Comparison of ENCODE assay signal across 8 mouse cellular contexts in the genomic region with DNA sequence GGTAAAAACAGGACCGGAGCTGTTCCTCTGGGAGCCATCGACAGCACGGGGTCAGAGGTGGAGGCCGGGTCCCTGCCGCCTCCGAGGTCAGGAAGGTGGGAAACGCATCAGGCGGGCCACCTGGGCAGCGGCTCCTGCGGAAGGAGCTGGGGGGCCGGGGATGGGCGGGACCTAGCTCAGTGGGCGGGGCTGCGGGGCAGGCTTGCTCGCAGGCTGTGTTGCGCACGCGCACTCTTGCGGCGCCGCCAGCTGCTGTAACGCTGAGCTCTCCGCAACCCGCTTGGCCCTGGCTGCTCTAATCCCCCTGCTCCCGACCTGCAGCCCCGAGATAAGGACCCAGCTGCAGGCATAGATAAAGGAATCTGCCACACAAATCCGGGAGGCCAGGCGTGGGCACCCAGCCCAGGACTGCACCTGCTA. TPM values are rescaled to one million over a fixed set of nuclear protein-coding genes. Genes with fewer than 3 reads are reported as not detected.
DNase-seq lines count a peak whose midpoint lies in the region; ATAC-seq and TF ChIP-seq lines count a peak whose summit lies in the region.

No protein-coding gene starts in this region.

- H3K9me3 ChIP-seq in E14TG2a.4 (ENCODE audit: low read length), result no peaks in the 10 kb centered on the region
- no peaks in the 10 kb centered on the region for H3K9me3 ChIP-seq in forebrain, embryonic 11.5 days (ENCODE audit: control insufficient read depth, low read length)
- no peaks in the 10 kb centered on the region for H3K9me3 ChIP-seq in heart, postnatal 0 days (replicated peaks; ENCODE audit: control insufficient read depth, low read length)
- H3K9me3 ChIP-seq in neural tube, embryonic 15.5 days (replicated peaks), result no peaks in the 10 kb centered on the region

- peaks cover 13% of the 10 kb centered on the region for H3K36me3 ChIP-seq in E14TG2a.4 (ENCODE audit: insufficient read depth, low read length)
- no peaks in the 10 kb centered on the region for H3K36me3 ChIP-seq in forebrain, embryonic 11.5 days (ENCODE audit: control insufficient read depth, insufficient read depth, low read length)
- peaks cover 5% of the 10 kb centered on the region for H3K36me3 ChIP-seq in heart, postnatal 0 days (replicated peaks; ENCODE audit: control insufficient read depth, insufficient read depth, low read length)
- peaks cover 6% of the 10 kb centered on the region for H3K36me3 ChIP-seq in neural tube, embryonic 15.5 days

- ATAC-seq in forebrain, embryonic 11.5 days (replicated peaks; ENCODE audit: low FRiP score), result peak; percentile 40
- ATAC-seq in heart, postnatal 0 days (ENCODE audit: insufficient read depth, low read depth), result peak; percentile 25
- ATAC-seq in neural tube, embryonic 15.5 days (ENCODE audit: low FRiP score), result peak; percentile 46

- H3K4me1 ChIP-seq in E14TG2a.4 (replicated peaks; ENCODE audit: low read depth, low read length), result peaks cover 57% of the 10 kb centered on the region
- H3K4me1 ChIP-seq in forebrain, embryonic 11.5 days (replicated peaks; ENCODE audit: control insufficient read depth, insufficient read depth, low read length), result peaks cover 18% of the 10 kb centered on the region
- peaks cover 34% of the 10 kb centered on the region for H3K4me1 ChIP-seq in heart, postnatal 0 days (ENCODE audit: control insufficient read depth, insufficient read depth)
- peaks cover 48% of the 10 kb centered on the region for H3K4me1 ChIP-seq in neural tube, embryonic 15.5 days

- peak overlapping the region; percentile 83 for H3K4me2 ChIP-seq in forebrain, embryonic 11.5 days (ENCODE audit: low read depth, low read length, severe bottlenecking)
- H3K4me2 ChIP-seq in heart, postnatal 0 days (ENCODE audit: low read depth, low read length), result peak overlapping the region; percentile 68
- H3K4me2 ChIP-seq in neural tube, embryonic 15.5 days, result peak overlapping the region; percentile 87

- H3K27ac ChIP-seq in forebrain, embryonic 11.5 days (ENCODE audit: low read depth, low read length), result peak overlapping the region; percentile 93
- peak overlapping the region; percentile 79 for H3K27ac ChIP-seq in heart, postnatal 0 days (ENCODE audit: low read depth)
- H3K27ac ChIP-seq in neural tube, embryonic 15.5 days (replicated peaks), result peak overlapping the region; percentile 94

- DNase-seq in c-Kit-positive CD71-positive TER-119-negative erythroid progenitor cells, embryonic 14.5 days (ENCODE audit: low read depth), result peak; percentile 94
- peak; percentile 96 for DNase-seq in forebrain, embryonic 11.5 days (ENCODE audit: low spot score)
- DNase-seq in heart, postnatal 0 days (ENCODE audit: low spot score), result peak; percentile 85
- DNase-seq in kidney, postnatal 4 days, result peak; percentile 95 to 96
- DNase-seq in lung, adult 18-20 months, result peak; percentile 78 to 86
- DNase-seq in testis, postnatal 14 days (ENCODE audit: low spot score), result peak; percentile 89

- TF ChIP-seq EP300 in heart, postnatal 0 days (IDR thresholded peaks at IDR 0.05; ENCODE audit: low read depth), result no peak

- peak overlapping the region; percentile 75 for H3K4me3 ChIP-seq in E14TG2a.4 (replicated peaks; ENCODE audit: low read length)
- H3K4me3 ChIP-seq in forebrain, embryonic 11.5 days (ENCODE audit: low read depth, low read length), result peak overlapping the region; percentile 40
- peak overlapping the region; percentile 42 for H3K4me3 ChIP-seq in heart, postnatal 0 days (ENCODE audit: low read depth, low read length)
- H3K4me3 ChIP-seq in neural tube, embryonic 15.5 days (replicated peaks), result peak overlapping the region; percentile 52

- peak overlapping the region; percentile 65 for H3K9ac ChIP-seq in forebrain, embryonic 11.5 days (ENCODE audit: low read length)
- H3K9ac ChIP-seq in heart, postnatal 0 days (replicated peaks; ENCODE audit: low read depth, low read length), result peak overlapping the region; percentile 36; the same call in 1 of the 2 replicates
- H3K9ac ChIP-seq in neural tube, embryonic 15.5 days (replicated peaks), result peak overlapping the region; percentile 74

- peaks cover 4% of the 10 kb centered on the region for H3K27me3 ChIP-seq in E14TG2a.4 (ENCODE audit: insufficient read depth, low read length)
- peaks cover 9% of the 10 kb centered on the region for H3K27me3 ChIP-seq in forebrain, embryonic 11.5 days (ENCODE audit: control insufficient read depth, insufficient read depth, low read length)
- peaks cover 6% of the 10 kb centered on the region; the same call in 1 of the 2 replicates for H3K27me3 ChIP-seq in heart, postnatal 0 days (ENCODE audit: control insufficient read depth, insufficient read depth, low read length)
- H3K27me3 ChIP-seq in neural tube, embryonic 15.5 days (replicated peaks), result peaks cover 35% of the 10 kb centered on the region

- no peak for TF ChIP-seq CTCF in E14TG2a.4 (conservative IDR thresholded peaks at IDR 0.05; ENCODE audit: low read length)
- no peak for TF ChIP-seq CTCF in heart, postnatal 0 days (IDR thresholded peaks at IDR 0.05; ENCODE audit: low read depth)

- WGBS in forebrain, embryonic 11.5 days, result 0% methylated on average over 28 of the region's 28 CpGs
- WGBS in heart, postnatal 0 days, result under 1% methylated on average over 27 of the region's 28 CpGs
- WGBS in neural tube, embryonic 15.5 days, result under 1% methylated on average over 23 of the region's 28 CpGs

RNA-seq across cellular contexts. Expression of gene Dus3l, which starts 2.6 kb away (rescaled TPM):
- 40.4 and 43.1 TPM in 2 replicates for polyA plus RNA-seq in forebrain, embryonic 11.5 days (2014; fragmentation: Nextera tagmentation; extraction: Ambion mirVana)
- 25.8 and 28.9 TPM in 2 replicates for total RNA-seq in heart, postnatal 0 days (2014; rRNA removed; ENCODE audit: low replicate concordance)
- polyA plus RNA-seq in heart, postnatal 0 days (2015; fragmentation: Nextera tagmentation; extraction: Ambion mirVana), result 21.1 and 23.0 TPM in 2 replicates
- polyA plus RNA-seq in neural tube, embryonic 15.5 days (2015; fragmentation: Nextera tagmentation; extraction: Ambion mirVana), result 86.4 and 97.6 TPM in 2 replicates

RNA-seq across cellular contexts. Expression of gene Nrtn, which starts 4.7 kb away (rescaled TPM):
- polyA plus RNA-seq in forebrain, embryonic 11.5 days (2014; fragmentation: Nextera tagmentation; extraction: Ambion mirVana), result 5.0 and 5.5 TPM in 2 replicates
- total RNA-seq in heart, postnatal 0 days (2014; rRNA removed; ENCODE audit: low replicate concordance), result 83.1 and 104 TPM in 2 replicates
- polyA plus RNA-seq in heart, postnatal 0 days (2015; fragmentation: Nextera tagmentation; extraction: Ambion mirVana), result 33.9 and 35.5 TPM in 2 replicates
- 2.7 and 5.3 TPM in 2 replicates for polyA plus RNA-seq in neural tube, embryonic 15.5 days (2015; fragmentation: Nextera tagmentation; extraction: Ambion mirVana)

RNA-seq across cellular contexts. Expression of gene Prr22, which starts 8.0 kb away (rescaled TPM):
- polyA plus RNA-seq in forebrain, embryonic 11.5 days (2014; fragmentation: Nextera tagmentation; extraction: Ambion mirVana), result 1.3 and 1.8 TPM in 2 replicates
- total RNA-seq in heart, postnatal 0 days (2014; rRNA removed; ENCODE audit: low replicate concordance), result 0.62 TPM in 1 of 2 replicates, not detected in the other
- polyA plus RNA-seq in heart, postnatal 0 days (2015; fragmentation: Nextera tagmentation; extraction: Ambion mirVana), result 0.49 and 0.67 TPM in 2 replicates
- 0.87 and 0.93 TPM in 2 replicates for polyA plus RNA-seq in neural tube, embryonic 15.5 days (2015; fragmentation: Nextera tagmentation; extraction: Ambion mirVana)

RNA-seq across cellular contexts. Expression of gene Vmac, which starts 44.2 kb away (rescaled TPM):
- 14.1 and 21.4 TPM in 2 replicates for polyA plus RNA-seq in forebrain, embryonic 11.5 days (2014; fragmentation: Nextera tagmentation; extraction: Ambion mirVana)
- total RNA-seq in heart, postnatal 0 days (2014; rRNA removed; ENCODE audit: low replicate concordance), result 15.1 and 16.3 TPM in 2 replicates
- 10.7 and 11.0 TPM in 2 replicates for polyA plus RNA-seq in heart, postnatal 0 days (2015; fragmentation: Nextera tagmentation; extraction: Ambion mirVana)
- 13.8 and 18.1 TPM in 2 replicates for polyA plus RNA-seq in neural tube, embryonic 15.5 days (2015; fragmentation: Nextera tagmentation; extraction: Ambion mirVana)

RNA-seq across cellular contexts. Expression of gene Ndufa11, which starts 44.4 kb away (rescaled TPM):
- polyA plus RNA-seq in forebrain, embryonic 11.5 days (2014; fragmentation: Nextera tagmentation; extraction: Ambion mirVana), result 292 and 332 TPM in 2 replicates
- total RNA-seq in heart, postnatal 0 days (2014; rRNA removed; ENCODE audit: low replicate concordance), result 892 and 948 TPM in 2 replicates
- 1,914 and 1,978 TPM in 2 replicates for polyA plus RNA-seq in heart, postnatal 0 days (2015; fragmentation: Nextera tagmentation; extraction: Ambion mirVana)
- polyA plus RNA-seq in neural tube, embryonic 15.5 days (2015; fragmentation: Nextera tagmentation; extraction: Ambion mirVana), result 639 and 709 TPM in 2 replicates

Comparison
In these comparisons a context has a peak if more than half of its experiments do, and no peak if none do; other contexts are left out.
1. Peak in every context shown above with its lines: DNase-seq, ATAC-seq, H3K4me3 ChIP-seq and H3K27ac ChIP-seq.